Mouse (Mus musculus) midbrain, embryonic 10.5 days (tissue): ENCODE results near the gene Hip1. TPM values are rescaled to one million over a fixed set of nuclear protein-coding genes. Genes with fewer than 3 reads are reported as not detected.

Experiments
- DNase-seq: peaks from one replicate; pipeline ENCODE4 v3.0.0-alpha.2; 2017; ENCODE audit warnings: low spot score
- H3K27ac ChIP-seq: fragments of 300-500 bp; sonication (generic); replicated peaks from 2 replicates; pipeline ENCODE4 v1.5.1; 2016; ENCODE audit warnings: mild to moderate bottlenecking
- H3K27me3 ChIP-seq: fragments of 300-500 bp; sonication (generic); 2 replicates; pipeline ENCODE4 v1.6.1; 2016; ENCODE audit warnings: low read depth, mild to moderate bottlenecking; ENCODE audit not compliant: poor library complexity, severe bottlenecking
- H3K36me3 ChIP-seq: fragments of 300-500 bp; sonication (generic); 2 replicates; pipeline ENCODE4 v1.6.1; 2016; ENCODE audit warnings: mild to moderate bottlenecking, moderate library complexity
- H3K4me1 ChIP-seq: fragments of 300-500 bp; sonication (generic); 2 replicates; pipeline ENCODE4 v1.6.1; 2016
- H3K4me3 ChIP-seq: fragments of 300-500 bp; sonication (generic); 2 replicates; pipeline ENCODE4 v1.5.1; 2016; ENCODE audit warnings: mild to moderate bottlenecking, moderate library complexity
- H3K9me3 ChIP-seq: fragments of 300-500 bp; sonication (generic); replicated peaks from 2 replicates; pipeline ENCODE4 v1.6.1; 2016; ENCODE audit warnings: mild to moderate bottlenecking
- WGBS: fragments of 180-500 bp; shearing (Covaris S2); methylation state at CpG from one replicate; pipeline ENCODE4 v1.1.7; 2016; 5-methylcytosine and 5-hydroxymethylcytosine counted together
- polyA plus RNA-seq: library from polyadenylated mRNA; unstranded; fragments of >200 nt; fragmentation: Nextera tagmentation; extraction: Ambion mirVana; gene quantifications from 2 replicates; pipeline ENCODE4 v1.2.1, GENCODE M21; 2016

Hip1 gene
- polyA plus RNA-seq, 1 experiment from 2014 or later, result 64.9 TPM

GRCm38 (mm10) chr5:135527986-135528385 is 16.9 kb downstream of the Hip1 start:
- Histone ChIP-seq H3K36me3 (no peaks in the 10 kb centered on the region; the same call in 1 of the 2 replicates), H3K27me3 (no peaks in the 10 kb centered on the region), H3K27ac (no peak overlapping the region), H3K4me1 (peaks cover 21% of the 10 kb centered on the region), H3K4me3 (no peak overlapping the region), H3K9me3 (no peaks in the 10 kb centered on the region)
- whole genome bisulfite sequencing, result 42% methylated on average over 7 of the region's 7 CpGs
- no peak for DNase-seq

- 86% methylated on average over 11 of the region's 11 CpGs for WGBS
These were observed 20.0 kb downstream of the Hip1 start for GRCm38 (mm10) chr5:135524660-135525560.

GRCm38 (mm10) chr5:135524087-135524486 is 20.8 kb downstream of the Hip1 start:
- H3K27me3 ChIP-seq, result no peaks in the 10 kb centered on the region
- peaks cover 17% of the 10 kb centered on the region for H3K4me1 ChIP-seq
- H3K9me3 ChIP-seq, result no peaks in the 10 kb centered on the region
- no peaks in the 10 kb centered on the region for H3K36me3 ChIP-seq
- no peak overlapping the region for H3K27ac ChIP-seq
- no peak for DNase-seq
- H3K4me3 ChIP-seq, result no peak overlapping the region
- WGBS, result 93% methylated on average over 2 of the region's 2 CpGs

More at GRCm38 (mm10) chr5:135524660-135525560, 20.0 kb downstream of the Hip1 start:
- peaks cover 21% of the 10 kb centered on the region for H3K4me1 ChIP-seq
- H3K36me3 ChIP-seq, result no peaks in the 10 kb centered on the region
- no peak for DNase-seq
- H3K4me3 ChIP-seq, result no peak overlapping the region
- H3K27me3 ChIP-seq, result no peaks in the 10 kb centered on the region
- H3K9me3 ChIP-seq, result no peaks in the 10 kb centered on the region
- H3K27ac ChIP-seq, result no peak overlapping the region

- DNase-seq, result no peak
- Histone ChIP-seq H3K27ac (no peak overlapping the region), H3K36me3 (no peaks in the 10 kb centered on the region), H3K9me3 (no peaks in the 10 kb centered on the region), H3K4me1 (no peaks in the 10 kb centered on the region), H3K4me3 (no peak overlapping the region), H3K27me3 (no peaks in the 10 kb centered on the region)
- 86% methylated on average over 9 of the region's 9 CpGs for WGBS
These were observed 22.7 kb downstream of the Hip1 start for GRCm38 (mm10) chr5:135522111-135522722.

- H3K9me3 ChIP-seq, result peaks cover 14% of the 10 kb centered on the region; the same call in 1 of the 2 replicates
- H3K27me3 ChIP-seq, result no peaks in the 10 kb centered on the region
- H3K27ac ChIP-seq, result no peak overlapping the region
- peaks cover 4% of the 10 kb centered on the region for H3K4me1 ChIP-seq
- no peak overlapping the region for H3K4me3 ChIP-seq
- 91% methylated on average over 5 of the region's 5 CpGs for WGBS
- peaks cover 13% of the 10 kb centered on the region for H3K36me3 ChIP-seq
- DNase-seq, result no peak
These were observed 27.5 kb downstream of the Hip1 start for GRCm38 (mm10) chr5:135517348-135517883.

- no peak overlapping the region for H3K4me3 ChIP-seq
- DNase-seq, result no peak
- peaks cover 14% of the 10 kb centered on the region; the same call in 1 of the 2 replicates for H3K9me3 ChIP-seq
- WGBS, result 65% methylated on average over 4 of the region's 4 CpGs
- H3K27me3 ChIP-seq, result no peaks in the 10 kb centered on the region
- peak overlapping the region; percentile 57 for H3K27ac ChIP-seq
- peaks cover 4% of the 10 kb centered on the region for H3K4me1 ChIP-seq
- H3K36me3 ChIP-seq, result peaks cover 13% of the 10 kb centered on the region
These were observed 31.8 kb downstream of the Hip1 start for GRCm38 (mm10) chr5:135513131-135513530.

- Histone ChIP-seq H3K9me3 (peaks cover 9% of the 10 kb centered on the region; the same call in 1 of the 2 replicates), H3K4me3 (no peak overlapping the region), H3K27me3 (no peaks in the 10 kb centered on the region), H3K27ac (no peak overlapping the region), H3K4me1 (peaks cover 4% of the 10 kb centered on the region), H3K36me3 (peaks cover 10% of the 10 kb centered on the region)
- no peak for DNase-seq
- WGBS, result 61% methylated on average over 5 of the region's 5 CpGs
These were observed 33.8 kb downstream of the Hip1 start for GRCm38 (mm10) chr5:135511105-135511504.

GRCm38 (mm10) chr5:135508284-135508683 is 36.6 kb downstream of the Hip1 start:
- 91% methylated on average over 3 of the region's 3 CpGs for WGBS
- peaks cover 3% of the 10 kb centered on the region for H3K4me1 ChIP-seq
- H3K36me3 ChIP-seq, result peaks cover 4% of the 10 kb centered on the region; the same call in 1 of the 2 replicates
- DNase-seq, result no peak
- no peak overlapping the region for H3K27ac ChIP-seq
- no peaks in the 10 kb centered on the region for H3K9me3 ChIP-seq
- H3K4me3 ChIP-seq, result no peak overlapping the region
- no peaks in the 10 kb centered on the region for H3K27me3 ChIP-seq

GRCm38 (mm10) chr5:135507561-135508273 is 37.2 kb downstream of the Hip1 start:
- peaks cover 4% of the 10 kb centered on the region; the same call in 1 of the 2 replicates for H3K36me3 ChIP-seq
- H3K4me3 ChIP-seq, result no peak overlapping the region
- no peaks in the 10 kb centered on the region for H3K27me3 ChIP-seq
- DNase-seq, result no peak
- 83% methylated on average over 18 of the region's 18 CpGs for WGBS
- no peaks in the 10 kb centered on the region for H3K4me1 ChIP-seq
- no peak overlapping the region for H3K27ac ChIP-seq
- no peaks in the 10 kb centered on the region for H3K9me3 ChIP-seq

GRCm38 (mm10) chr5:135505442-135505841 is 39.5 kb downstream of the Hip1 start:
- Histone ChIP-seq H3K4me3 (no peak overlapping the region), H3K4me1 (no peaks in the 10 kb centered on the region), H3K36me3 (peaks cover 4% of the 10 kb centered on the region; the same call in 1 of the 2 replicates), H3K27ac (no peak overlapping the region), H3K27me3 (no peaks in the 10 kb centered on the region), H3K9me3 (no peaks in the 10 kb centered on the region)
- DNase-seq, result no peak
- WGBS, result 68% methylated on average over 5 of the region's 5 CpGs

- no peaks in the 10 kb centered on the region for H3K27me3 ChIP-seq
- no peak overlapping the region for H3K4me3 ChIP-seq
- peaks cover 4% of the 10 kb centered on the region; the same call in 1 of the 2 replicates for H3K36me3 ChIP-seq
- no peak for DNase-seq
- no peaks in the 10 kb centered on the region for H3K4me1 ChIP-seq
- WGBS, result 89% methylated on average over 7 of the region's 7 CpGs
- H3K27ac ChIP-seq, result no peak overlapping the region
- no peaks in the 10 kb centered on the region for H3K9me3 ChIP-seq
These were observed 42.0 kb downstream of the Hip1 start for GRCm38 (mm10) chr5:135502931-135503330.

- Histone ChIP-seq H3K9me3 (no peaks in the 10 kb centered on the region), H3K36me3 (peaks cover 4% of the 10 kb centered on the region; the same call in 1 of the 2 replicates), H3K4me3 (no peak overlapping the region), H3K27ac (no peak overlapping the region; the same call in 1 of the 2 replicates), H3K27me3 (no peaks in the 10 kb centered on the region), H3K4me1 (0 out of 2 replicates have a peak, but pooled peaks cover 4% of the 10 kb centered on the region)
- 89% methylated on average over 8 of the region's 8 CpGs for WGBS
- no peak for DNase-seq
These were observed 42.9 kb downstream of the Hip1 start for GRCm38 (mm10) chr5:135502027-135502426.
